Mouse (Mus musculus): ENCODE results near the gene Ywhab.

DNA sequence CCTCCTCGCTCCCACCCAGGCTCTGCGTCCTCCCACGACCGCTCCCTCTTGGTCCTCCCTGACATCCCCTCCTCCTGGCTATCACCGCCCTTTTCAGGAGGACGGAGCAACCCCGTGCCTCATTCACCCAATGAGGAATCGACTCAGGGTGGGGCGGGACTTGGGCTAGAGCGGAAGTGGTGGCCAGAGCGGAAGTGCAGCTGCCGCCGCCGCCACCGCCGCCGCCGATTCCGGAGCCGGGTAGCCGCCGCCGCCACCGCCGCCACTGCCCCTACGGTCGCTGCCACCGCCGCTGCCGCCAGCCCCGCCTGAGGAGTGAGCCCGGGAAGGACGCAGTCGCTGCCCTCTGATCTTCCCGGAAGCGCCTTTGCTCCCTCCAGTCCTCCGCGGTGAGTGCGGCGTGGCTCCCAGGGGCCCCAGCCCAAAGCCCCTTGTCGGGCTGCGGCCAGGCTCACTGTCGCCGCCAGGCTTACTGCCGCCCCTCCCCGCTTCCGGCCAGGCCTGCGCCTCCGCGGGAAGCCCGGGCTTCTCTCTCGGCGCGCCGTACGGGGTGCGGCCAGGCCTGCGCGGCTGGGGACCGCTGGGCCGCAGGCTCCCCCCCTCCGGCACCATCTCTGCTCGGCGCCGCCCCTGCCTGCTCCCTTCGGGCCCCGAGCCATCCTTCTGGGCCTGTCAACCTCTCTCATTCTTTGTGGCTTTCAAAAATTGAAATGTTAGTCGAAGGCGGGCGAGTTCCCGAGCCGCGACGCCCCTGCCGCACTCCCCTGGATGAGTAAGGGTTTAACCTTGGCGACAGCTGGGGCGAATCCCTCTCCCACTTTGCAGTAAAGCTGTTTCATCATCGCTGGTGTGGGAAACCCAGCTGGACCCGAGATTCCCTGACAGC, 460 bp downstream of the Ywhab start:
- TF ChIP-seq CTCF (IDR thresholded peaks at IDR 0.05; ENCODE audit: borderline replicate concordance, control insufficient read depth, extremely low read depth, insufficient read depth, low read length, poor library complexity) (peak; percentile 37; the same call in 1 of the 2 replicates), POLR2A (IDR thresholded peaks at IDR 0.05; ENCODE audit: control insufficient read depth, extremely low read depth, insufficient read depth, low read length, poor library complexity) (peak; percentile 68)
